Mouse (Mus musculus) cerebellum, adult 9-10 months (tissue): ENCODE measurements around the gene Tnfrsf11a.

Experiments used
- DNase-seq: peaks from one replicate; pipeline ENCODE4 v3.0.0; 2022

Gene Tnfrsf11a

GRCm38 (mm10) chr1:105832784-105833183 lies 52.3 kb downstream of the Tnfrsf11a start:
- no peak for DNase-seq

- DNase-seq, result no peak
Observed at GRCm38 (mm10) chr1:105842950-105843349, 62.4 kb downstream of the Tnfrsf11a start.

GRCm38 (mm10) chr1:105843386-105843785 lies 62.9 kb downstream of the Tnfrsf11a start:
- no peak for DNase-seq

- DNase-seq, result peak; percentile 10
Observed at GRCm38 (mm10) chr1:105843856-105844255, 63.3 kb downstream of the Tnfrsf11a start.

DNA sequence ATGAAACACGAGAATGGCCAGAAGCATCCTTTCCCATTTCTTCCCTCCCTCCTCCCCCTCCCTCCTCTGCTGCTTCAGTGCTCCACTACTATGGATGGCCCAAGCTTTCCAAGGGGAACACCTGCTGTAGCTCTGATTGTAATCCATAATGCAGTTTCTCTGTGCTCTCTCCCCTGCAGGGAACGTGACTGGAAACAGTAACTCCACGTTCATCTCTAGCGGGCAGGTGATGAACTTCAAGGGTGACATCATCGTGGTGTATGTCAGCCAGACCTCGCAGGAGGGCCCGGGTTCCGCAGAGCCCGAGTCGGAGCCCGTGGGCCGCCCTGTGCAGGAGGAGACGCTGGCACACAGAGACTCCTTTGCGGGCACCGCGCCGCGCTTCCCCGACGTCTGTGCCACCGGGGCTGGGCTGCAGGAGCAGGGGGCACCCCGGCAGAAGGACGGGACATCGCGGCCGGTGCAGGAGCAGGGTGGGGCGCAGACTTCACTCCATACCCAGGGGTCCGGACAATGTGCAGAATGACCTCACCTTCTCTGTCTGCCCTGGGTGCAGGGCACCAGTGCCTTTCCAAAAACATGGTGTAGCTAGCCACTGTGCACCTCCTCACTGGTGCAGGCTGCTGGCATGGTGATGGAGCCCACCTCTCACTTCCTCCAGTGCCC lies 64.0 kb downstream of the Tnfrsf11a start:
- peak; percentile 51 for DNase-seq

DNA sequence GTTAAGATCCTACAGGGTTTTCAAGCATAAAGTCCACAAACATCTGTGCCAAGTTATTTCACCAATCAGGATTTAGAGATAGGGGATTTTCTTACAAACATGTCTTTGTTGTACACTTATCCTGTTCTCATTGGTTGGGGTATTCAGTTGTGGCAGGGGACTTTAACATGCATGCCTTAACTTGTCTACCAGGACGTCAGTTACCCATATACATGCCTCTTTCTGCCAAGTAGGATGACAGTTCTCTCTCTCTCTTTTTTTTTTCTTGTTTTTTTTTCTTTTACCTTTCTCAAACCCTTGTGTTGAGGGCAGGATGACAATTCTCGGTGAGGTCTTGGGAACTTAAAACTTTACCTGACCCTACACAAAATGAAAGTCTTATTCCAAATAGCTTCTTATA lies 65.9 kb downstream of the Tnfrsf11a start:
- no peak for DNase-seq

DNA sequence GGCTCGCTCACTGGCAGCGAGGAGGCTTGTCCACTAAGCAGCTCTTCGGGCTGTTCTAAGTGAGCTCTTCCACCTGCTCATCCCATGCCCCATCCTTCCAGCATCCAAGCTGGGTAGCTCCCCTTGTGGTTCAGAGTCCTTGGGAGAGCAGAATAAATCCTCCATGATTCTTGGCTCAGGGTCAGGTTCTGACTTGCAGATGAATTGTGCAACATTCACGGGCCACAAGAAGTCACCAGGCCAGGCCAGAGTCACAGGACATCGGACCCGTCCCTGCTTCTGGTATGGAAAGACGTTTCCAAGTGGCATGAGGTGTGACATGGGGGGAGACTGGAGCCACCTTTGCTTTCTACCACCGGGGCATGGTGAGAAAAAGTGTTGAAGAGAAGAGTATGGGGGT lies 68.3 kb downstream of the Tnfrsf11a start:
- no peak for DNase-seq

DNA sequence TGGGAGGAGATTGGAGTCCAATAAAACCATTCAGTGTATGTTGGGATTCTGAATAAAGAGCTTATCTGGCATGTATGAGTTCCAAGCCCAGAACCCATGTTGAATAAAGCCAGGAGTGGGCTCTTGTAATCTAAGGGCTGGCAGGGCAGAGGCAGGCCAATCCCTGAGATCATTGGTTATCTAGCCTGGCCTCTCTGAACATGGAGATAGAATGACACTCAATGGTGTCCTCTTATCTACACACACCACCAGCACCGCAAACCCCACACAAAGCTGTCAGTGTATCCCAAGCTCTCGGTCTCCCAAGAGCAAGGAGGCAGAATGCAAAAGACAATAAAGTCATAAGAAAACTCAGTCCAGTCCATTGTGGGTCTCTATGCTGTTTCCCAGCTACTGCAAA lies 70.8 kb downstream of the Tnfrsf11a start:
- DNase-seq, result no peak

DNA sequence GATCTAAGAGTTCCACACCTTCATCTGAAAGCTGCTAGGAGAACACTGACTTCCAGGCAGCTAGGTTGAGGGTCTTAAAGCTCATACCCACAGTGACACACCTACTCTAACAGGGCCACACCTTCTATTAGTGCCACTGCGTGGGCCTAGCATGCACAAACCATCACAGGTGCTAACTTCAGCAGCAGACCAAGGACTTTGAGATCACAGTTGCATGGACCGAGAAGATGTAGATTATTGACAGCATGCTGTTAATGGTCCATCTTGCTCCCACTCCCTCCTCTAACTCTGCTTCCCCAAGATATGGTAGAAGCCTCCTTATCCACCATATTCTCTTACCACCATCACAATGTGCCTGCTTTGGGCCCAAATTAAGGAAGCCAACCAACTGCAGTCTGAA lies 79.2 kb downstream of the Tnfrsf11a start:
- no peak for DNase-seq

DNA sequence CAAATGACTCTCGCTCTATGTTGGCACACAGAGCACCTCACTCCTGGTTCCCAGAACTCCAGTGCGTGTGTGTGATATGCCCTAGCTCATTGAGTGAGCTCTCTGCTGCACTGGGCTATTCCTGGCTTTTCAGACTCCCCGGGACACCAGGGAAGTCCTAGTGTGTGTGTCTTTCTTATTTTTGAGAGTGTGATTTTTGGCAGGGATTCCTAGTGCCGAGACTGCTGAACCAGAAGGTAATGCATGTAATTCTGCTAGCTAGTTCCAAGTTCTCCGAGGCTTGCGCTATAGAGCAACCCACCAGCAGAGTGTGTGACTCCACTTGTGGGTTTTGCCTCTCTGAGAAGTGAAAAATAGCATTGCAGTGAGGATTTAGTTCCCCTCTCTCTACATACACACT lies 96.1 kb downstream of the Tnfrsf11a start:
- no peak for DNase-seq

DNA sequence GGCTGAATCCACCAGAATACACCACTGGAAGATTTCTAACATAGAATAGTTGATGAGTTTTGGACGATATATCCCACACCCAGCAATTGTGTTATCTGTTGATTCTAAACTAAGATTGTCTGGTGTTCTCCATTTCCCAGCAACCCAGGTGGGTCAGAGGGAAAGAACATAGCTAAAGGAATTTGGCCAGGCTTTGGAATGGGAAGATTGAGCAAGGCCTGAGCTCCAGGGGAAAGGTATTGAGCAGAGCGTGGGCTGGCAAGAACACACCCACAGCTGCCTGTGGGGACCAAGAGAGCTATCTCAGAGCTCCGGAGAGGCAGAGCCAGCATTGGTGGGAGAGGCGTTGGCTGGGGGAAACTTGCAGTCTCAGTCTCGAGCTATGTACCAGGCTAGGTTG lies 97.3 kb downstream of the Tnfrsf11a start:
- DNase-seq, result no peak

DNA sequence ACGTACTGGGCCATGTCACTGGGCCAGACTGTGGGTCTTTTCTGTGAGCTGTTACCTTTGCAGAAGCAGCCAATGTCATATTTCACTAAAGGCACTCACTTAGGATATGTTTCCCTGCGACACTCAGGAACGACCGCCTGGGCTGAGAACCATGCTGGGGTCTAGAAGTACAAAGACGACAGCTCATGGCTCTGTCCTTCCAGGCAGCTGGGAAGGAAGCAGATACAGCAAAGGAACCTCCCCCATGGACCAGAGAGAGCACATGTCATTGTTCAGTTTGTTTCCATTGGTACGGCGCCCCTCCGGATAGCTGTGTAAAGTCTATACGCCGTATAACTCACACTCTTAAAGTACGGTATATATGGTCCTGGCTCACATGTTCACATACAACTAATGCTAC lies 97.9 kb downstream of the Tnfrsf11a start:
- DNase-seq, result no peak

GRCm38 (mm10) chr1:105880555-105881304 lies 100.2 kb downstream of the Tnfrsf11a start:
- no peak for DNase-seq

DNA sequence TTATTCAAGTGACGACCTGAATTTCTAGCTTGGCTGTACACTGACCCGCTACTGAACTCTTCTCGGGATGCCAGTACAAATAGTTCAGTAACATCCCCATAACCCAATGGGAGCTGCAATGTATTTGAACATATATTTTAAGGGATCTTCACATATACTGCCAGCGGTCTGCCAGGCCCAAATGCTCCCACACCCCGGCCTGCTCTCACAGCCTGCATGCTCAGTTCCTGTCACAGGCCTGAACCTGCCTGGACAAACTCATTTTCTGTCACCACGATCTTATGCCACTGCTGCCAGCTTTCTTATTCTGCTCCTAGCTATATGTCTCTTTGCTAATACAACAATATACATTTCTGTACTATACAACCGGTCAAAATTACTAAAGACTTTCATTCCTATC lies 100.9 kb downstream of the Tnfrsf11a start:
- no peak for DNase-seq

DNA sequence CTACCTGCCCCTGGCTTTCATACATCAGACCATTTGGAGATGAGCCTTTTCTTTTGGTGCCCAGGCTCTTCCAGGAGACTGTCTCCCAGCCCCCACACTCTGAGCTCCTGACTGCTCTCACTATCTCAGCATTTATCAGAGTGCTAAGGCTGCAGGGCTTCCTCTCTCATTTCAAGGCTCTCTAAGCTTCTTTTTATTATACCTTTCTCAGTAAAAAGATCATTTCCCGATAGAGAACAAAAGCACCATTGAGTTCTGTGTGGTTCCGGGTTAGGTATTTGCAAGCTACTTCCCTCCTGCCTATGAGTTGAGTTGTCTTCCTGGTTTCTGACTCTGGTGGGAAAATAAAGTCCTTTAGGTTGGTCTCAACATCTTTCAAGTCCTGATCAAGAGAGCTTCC lies 103.0 kb downstream of the Tnfrsf11a start:
- no peak for DNase-seq

- DNase-seq, result no peak
Observed at GRCm38 (mm10) chr1:105885101-105885500, 104.6 kb downstream of the Tnfrsf11a start.

DNA sequence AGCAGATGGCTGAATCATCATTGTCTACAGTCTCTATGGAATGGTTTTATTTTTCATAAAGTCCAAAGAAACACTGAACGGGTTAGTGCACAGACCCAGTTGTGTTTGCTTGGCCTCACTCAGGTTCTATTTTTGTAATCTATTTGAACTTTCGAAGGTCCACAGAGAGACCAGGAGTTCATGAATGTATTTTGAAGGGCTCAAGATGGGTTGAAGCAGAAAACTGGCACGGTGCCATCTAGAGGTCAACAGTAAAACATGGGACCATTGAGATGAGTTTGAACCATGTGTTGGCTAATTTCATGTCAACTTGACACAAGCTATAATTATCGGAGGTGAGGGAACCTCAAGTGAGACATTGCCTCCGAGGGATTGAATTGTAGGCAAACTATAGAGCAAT lies 105.1 kb downstream of the Tnfrsf11a start:
- no peak for DNase-seq

DNA sequence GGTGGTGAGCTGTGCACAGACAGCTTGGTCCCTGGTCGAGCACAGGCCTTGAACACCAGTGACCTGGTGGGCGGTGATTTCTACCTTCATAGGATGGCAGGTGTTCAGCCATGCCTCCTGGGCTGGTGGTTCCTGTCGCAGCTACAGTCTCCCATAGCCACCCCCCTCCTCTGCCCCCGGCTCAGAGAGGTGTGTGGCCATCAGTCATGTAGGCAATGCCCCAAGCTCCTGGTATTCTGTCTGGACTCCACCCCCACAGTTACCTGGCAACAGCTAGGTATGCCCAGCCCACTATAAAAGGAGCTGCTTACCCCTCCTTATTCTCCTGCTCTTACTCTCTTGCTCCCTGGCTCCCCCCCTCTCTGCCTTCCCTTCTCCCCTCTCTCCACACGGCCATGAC lies 105.8 kb downstream of the Tnfrsf11a start:
- DNase-seq, result no peak

DNA sequence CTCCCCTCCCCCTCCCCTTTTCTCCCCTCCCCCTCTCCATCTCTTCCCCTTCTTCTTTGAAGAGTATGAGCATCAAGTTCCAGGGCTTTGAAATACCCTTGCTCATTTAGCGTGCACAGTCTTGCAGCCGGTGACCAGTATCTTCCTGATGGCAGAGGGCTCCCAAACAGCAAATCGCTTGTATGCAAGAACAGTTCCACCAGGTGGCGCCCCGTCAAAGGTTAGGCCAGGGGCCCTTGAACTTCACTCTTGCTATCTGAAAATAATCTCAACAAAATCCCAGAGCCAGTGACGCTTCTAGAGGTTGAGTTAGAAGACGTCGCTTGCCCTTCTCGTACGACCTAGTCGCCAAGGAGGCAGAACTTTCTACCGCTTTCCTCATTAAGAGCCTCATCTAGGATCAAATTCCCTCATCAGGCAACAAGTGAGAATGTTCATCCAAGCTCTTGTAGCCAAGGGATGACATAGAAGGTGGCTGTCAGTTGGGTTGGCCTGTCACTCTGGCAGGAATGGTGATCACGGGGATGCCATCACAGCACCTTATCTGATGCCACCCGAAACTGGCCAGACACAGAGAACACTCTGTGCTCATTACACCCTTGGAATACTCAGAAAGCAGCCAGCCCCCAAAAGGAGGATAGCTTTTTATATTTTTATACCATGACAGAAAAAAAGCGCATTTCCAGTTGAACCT lies 110.7 kb downstream of the Tnfrsf11a start:
- DNase-seq, result peak; percentile 88

- DNase-seq, result peak; percentile 42
Observed at GRCm38 (mm10) chr1:105895019-105895418, 114.5 kb downstream of the Tnfrsf11a start.
